Mouse (Mus musculus) ES-Bruce4 (cell line): ENCODE measurements around the gene Ifit2. TPM values are rescaled to one million over a fixed set of nuclear protein-coding genes. Genes with fewer than 3 reads are reported as not detected.
"Not testable (repeated sequence)": the region's sequence is repeated elsewhere in the genome, so short reads cannot be mapped to it uniquely, and the experiment has no call there.

Experiments used
- H3K27ac ChIP-seq: 2 replicates; pipeline ENCODE4 v1.5.1; 2012; ENCODE audit warnings: low read length, inconsistent platforms; ENCODE audit not compliant: insufficient read depth
- H3K27me3 ChIP-seq: 2 replicates; pipeline ENCODE4 v1.6.1; 2012; ENCODE audit warnings: mild to moderate bottlenecking, low read length, inconsistent platforms; ENCODE audit not compliant: control insufficient read depth, poor library complexity, insufficient read depth, severe bottlenecking
- H3K36me3 ChIP-seq: 2 replicates; pipeline ENCODE4 v1.6.1; 2012; ENCODE audit warnings: inconsistent platforms, mild to moderate bottlenecking, low read length, moderate library complexity; ENCODE audit not compliant: control insufficient read depth, poor library complexity, insufficient read depth, severe bottlenecking
- H3K4me1 ChIP-seq: one replicate; pipeline ENCODE4 v1.8.1; 2011; ENCODE audit warnings: low read length; ENCODE audit not compliant: control insufficient read depth, insufficient read depth
- H3K4me3 ChIP-seq: 2 replicates; pipeline ENCODE4 v1.5.1; 2011; ENCODE audit warnings: low read depth, mild to moderate bottlenecking, low read length
- H3K9ac ChIP-seq: 2 replicates; pipeline ENCODE4 v1.6.1; 2012; ENCODE audit warnings: low read depth, mild to moderate bottlenecking, inconsistent platforms; ENCODE audit not compliant: poor library complexity, severe bottlenecking
- H3K9me3 ChIP-seq: replicated peaks from 2 replicates; pipeline ENCODE4 v1.6.1; 2012; ENCODE audit warnings: mild to moderate bottlenecking, low read length, inconsistent platforms; ENCODE audit not compliant: control insufficient read depth, poor library complexity, insufficient read depth, severe bottlenecking
- CTCF ChIP-seq: IDR thresholded peaks from one replicate; pipeline ENCODE4 v1.8.1; 2011; ENCODE audit warnings: low read depth, low read length
- EP300 ChIP-seq: IDR thresholded peaks from 2 replicates; pipeline ENCODE4 v1.6.1; 2011; ENCODE audit warnings: low read depth, low read length; ENCODE audit not compliant: insufficient read depth
- POLR2A ChIP-seq: IDR thresholded peaks from one replicate; pipeline ENCODE4 v1.8.1; 2011; ENCODE audit warnings: low read length; ENCODE audit not compliant: insufficient read depth
- polyA plus RNA-seq: library from polyadenylated mRNA; stranded (reverse); fragments of >200 nt; gene quantifications from 2 replicates; pipeline ENCODE4 v1.2.4, GENCODE M21; 2011; ENCODE audit warnings: low read depth; ENCODE audit not compliant: missing spikeins, insufficient read depth, insufficient read length

Ifit2 gene
- polyA plus RNA-seq, 1 experiment: 1.9 TPM

DNA sequence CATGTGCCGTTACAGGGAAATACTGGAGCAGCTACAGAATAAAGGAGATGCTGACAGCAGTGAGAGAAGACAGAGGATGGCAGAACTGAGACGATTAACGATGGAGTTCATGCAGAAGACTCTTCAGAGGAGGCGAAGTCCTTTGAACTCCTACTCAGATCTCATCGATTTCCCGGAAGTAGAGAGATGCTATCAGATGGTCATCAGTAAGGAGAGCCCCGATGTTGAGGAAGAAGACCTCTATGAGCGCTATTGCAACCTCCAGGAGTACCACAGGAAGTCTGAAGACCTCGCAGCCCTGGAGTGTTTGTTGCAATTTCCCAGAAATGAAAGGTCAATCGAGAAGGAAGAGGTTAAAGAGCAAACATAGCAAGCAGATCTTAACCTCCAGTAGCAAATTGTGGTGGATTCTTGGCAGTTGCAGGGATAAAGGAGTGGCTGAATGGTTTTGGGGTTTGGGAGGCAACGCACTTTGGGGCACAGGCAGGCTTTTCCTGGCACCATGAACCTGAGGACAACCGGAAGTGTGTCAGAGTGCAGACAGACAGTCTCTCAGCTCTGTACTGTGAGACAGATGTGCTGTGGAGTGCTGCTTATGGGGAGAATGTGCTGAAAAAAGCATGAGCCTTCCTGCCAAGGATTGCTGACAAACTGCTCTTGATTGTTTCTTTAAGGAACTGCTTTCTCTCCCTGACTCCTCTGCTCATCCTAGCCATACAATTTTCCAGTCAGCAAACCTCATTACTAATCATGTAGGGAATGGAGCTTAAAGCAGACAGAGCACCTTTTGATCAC, 37.6 kb downstream of the Ifit2 start:
- H3K36me3 ChIP-seq, H3K27me3 ChIP-seq, H3K9ac ChIP-seq, H3K4me1 ChIP-seq, H3K9me3 ChIP-seq, H3K27ac ChIP-seq, H3K4me3 ChIP-seq: not testable (repeated sequence)

- Histone ChIP-seq H3K9me3 (no peaks in the 10 kb centered on the region), H3K27me3 (no peaks in the 10 kb centered on the region), H3K4me3 (no peak overlapping the region), H3K4me1 (no peaks in the 10 kb centered on the region), H3K36me3 (no peaks in the 10 kb centered on the region), H3K27ac (no peak overlapping the region), H3K9ac (no peak overlapping the region)
- TF ChIP-seq EP300 (no peak), POLR2A (no peak), CTCF (no peak)
Measured at GRCm38 (mm10) chr19:34588959-34589358, 38.5 kb downstream of the Ifit2 start.

GRCm38 (mm10) chr19:34593456-34593855, 43.0 kb downstream of the Ifit2 start:
- no peak for TF ChIP-seq CTCF
- no peak for TF ChIP-seq EP300
- TF ChIP-seq POLR2A: no peak

DNA sequence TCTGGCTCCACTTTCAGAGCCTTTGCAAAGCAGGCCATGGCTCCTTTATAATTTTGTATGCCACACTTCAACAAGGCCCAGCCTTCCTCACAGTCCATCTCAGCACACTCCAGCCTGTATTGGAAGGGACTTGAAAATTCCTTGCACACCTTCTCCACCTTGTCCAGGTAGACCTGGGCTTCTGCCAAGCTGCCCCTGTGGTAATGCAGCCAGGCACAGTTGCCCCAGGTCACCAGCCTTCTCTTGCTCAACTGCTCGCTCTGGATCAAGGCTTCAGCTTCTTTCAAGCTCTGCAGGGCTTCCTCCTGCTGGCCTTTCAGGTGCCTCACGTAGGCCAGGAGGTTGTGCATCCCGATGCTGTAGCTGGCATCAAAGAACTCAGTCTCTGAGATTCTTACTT, 44.0 kb downstream of the Ifit2 start:
- not testable (repeated sequence) for H3K9me3 ChIP-seq, H3K4me1 ChIP-seq, H3K4me3 ChIP-seq, H3K9ac ChIP-seq, H3K27ac ChIP-seq, H3K27me3 ChIP-seq, H3K36me3 ChIP-seq

More at GRCm38 (mm10) chr19:34593456-34593855, 43.0 kb downstream of the Ifit2 start:
- Histone ChIP-seq H3K27me3 (no peaks in the 10 kb centered on the region), H3K9me3 (no peaks in the 10 kb centered on the region), H3K36me3 (no peaks in the 10 kb centered on the region), H3K9ac (no peak overlapping the region), H3K4me3 (no peak overlapping the region), H3K4me1 (no peaks in the 10 kb centered on the region), H3K27ac (no peak overlapping the region)

- Histone ChIP-seq H3K9me3 (no peaks in the 10 kb centered on the region), H3K4me3 (no peak overlapping the region), H3K27me3 (no peaks in the 10 kb centered on the region), H3K9ac (no peak overlapping the region), H3K36me3 (no peaks in the 10 kb centered on the region), H3K27ac (no peak overlapping the region), H3K4me1 (no peaks in the 10 kb centered on the region)
- TF ChIP-seq POLR2A (no peak), EP300 (no peak), CTCF (no peak)
Measured at GRCm38 (mm10) chr19:34596811-34597210, 46.3 kb downstream of the Ifit2 start.

GRCm38 (mm10) chr19:34598341-34598740, 47.8 kb downstream of the Ifit2 start:
- TF ChIP-seq POLR2A (no peak), CTCF (no peak), EP300 (no peak)
- no peaks in the 10 kb centered on the region for H3K4me1 ChIP-seq

GRCm38 (mm10) chr19:34599250-34599649, 48.8 kb downstream of the Ifit2 start:
- H3K9ac ChIP-seq, H3K4me3 ChIP-seq, H3K27ac ChIP-seq, H3K9me3 ChIP-seq, H3K36me3 ChIP-seq, H3K4me1 ChIP-seq, H3K27me3 ChIP-seq: not testable (repeated sequence)

More at GRCm38 (mm10) chr19:34598341-34598740, 47.8 kb downstream of the Ifit2 start:
- H3K4me3 ChIP-seq: no peak overlapping the region
- no peaks in the 10 kb centered on the region for H3K36me3 ChIP-seq
- H3K9me3 ChIP-seq: no peaks in the 10 kb centered on the region
- H3K27me3 ChIP-seq: no peaks in the 10 kb centered on the region
- H3K9ac ChIP-seq: no peak overlapping the region
- no peak overlapping the region for H3K27ac ChIP-seq

- not testable (repeated sequence) for H3K4me3 ChIP-seq, H3K4me1 ChIP-seq
Measured at GRCm38 (mm10) chr19:34601888-34602287, 51.4 kb downstream of the Ifit2 start, which contains the start of gene Ifit1bl1. Gene Ifit1bl1, minus strand, starts transcription at chr19:34601956.

More at GRCm38 (mm10) chr19:34601888-34602287, 51.4 kb downstream of the Ifit2 start, which contains the start of gene Ifit1bl1:
- not testable (repeated sequence) for H3K27me3 ChIP-seq, H3K27ac ChIP-seq, H3K9ac ChIP-seq, H3K36me3 ChIP-seq, H3K9me3 ChIP-seq
